Mouse (Mus musculus) left cerebral cortex, postnatal 36 days (tissue): ENCODE measurements around the gene Gnb2. TPM values are rescaled to one million over a fixed set of nuclear protein-coding genes. Genes with fewer than 3 reads are reported as not detected.

Source experiments
- DNase-seq, 2 experiments: peaks; one replicate each; pipeline ENCODE4 v3.0.0; 2021 to 2022; ENCODE audit warnings: low spot score in 2 of 2, mixed read lengths in 1 of 2
- intact Hi-C: fragments of 180-260 bp; cut with DNase I; formaldehyde crosslinking; loops from one replicate; pipeline ENCODE4 v1.15.1; 2025
- total RNA-seq, 2 experiments: library from RNA; stranded (reverse); gene quantifications; 2 replicates each; pipeline ENCODE4 v1.2.3; 2021

Gnb2 gene
- 100 to 1,000 TPM; 582 to 667 TPM for total RNA-seq

GRCm38 (mm10) chr5:137533117-137533827 lies at the start of gene Gnb2, which contains the start of gene Epo:
TSS of gene Gnb2 (minus strand) at chr5:137533510.
TSS of gene Epo (minus strand) at chr5:137533242.
- DNase-seq: peak; percentile 95 to 96
- intact Hi-C loops: loop anchor here (2.0 to 5.0 kb wide), 5 partner anchors 20 to 214 kb away; partner anchors contain the start of genes Actl6b, Mospd3, Pop7 and Tsc22d4

- intact Hi-C loops: loop anchor here (5.0 kb wide), 1 partner anchor 50 kb away; the partner anchor contains the start of genes Epo and Gnb2
- DNase-seq: no peak
Observed at GRCm38 (mm10) chr5:137582702-137583101, 49.4 kb upstream of the Gnb2 start.

- intact Hi-C loops: loop anchor here (5.0 kb wide), 1 partner anchor 48 kb away; the partner anchor contains the start of genes Epo and Gnb2
- DNase-seq: no peak
Observed at GRCm38 (mm10) chr5:137580246-137580645, 46.9 kb upstream of the Gnb2 start.

- DNase-seq: peak; percentile 63 to 64
- intact Hi-C loops: no loop called here
Observed at GRCm38 (mm10) chr5:137574470-137574901, 41.2 kb upstream of the Gnb2 start.

- DNase-seq: no peak
- intact Hi-C loops: no loop called here
Observed at GRCm38 (mm10) chr5:137570691-137571586, 37.6 kb upstream of the Gnb2 start.

- DNase-seq: no peak
- intact Hi-C loops: no loop called here
Observed at GRCm38 (mm10) chr5:137570181-137570580, 36.9 kb upstream of the Gnb2 start.

- intact Hi-C loops: no loop called here
- no peak for DNase-seq
Observed at GRCm38 (mm10) chr5:137569665-137570064, 36.4 kb upstream of the Gnb2 start, which contains the start of gene Tfr2. TSS of gene Tfr2 (plus strand) at chr5:137569840.

GRCm38 (mm10) chr5:137569031-137569430 lies 35.7 kb upstream of the Gnb2 start:
- no peak for DNase-seq
- intact Hi-C loops: no loop called here

GRCm38 (mm10) chr5:137568223-137568798 lies 35.0 kb upstream of the Gnb2 start:
- no peak for DNase-seq
- intact Hi-C loops: no loop called here

GRCm38 (mm10) chr5:137566416-137566815 lies 33.1 kb upstream of the Gnb2 start:
- intact Hi-C loops: no loop called here
- no peak for DNase-seq

GRCm38 (mm10) chr5:137565744-137566143 lies 32.4 kb upstream of the Gnb2 start:
- no peak for DNase-seq
- intact Hi-C loops: no loop called here

GRCm38 (mm10) chr5:137562965-137563364 lies 29.7 kb upstream of the Gnb2 start:
- DNase-seq: peak; percentile 49 to 62
- intact Hi-C loops: no loop called here

GRCm38 (mm10) chr5:137561556-137561955 lies 28.2 kb upstream of the Gnb2 start:
- intact Hi-C loops: no loop called here
- DNase-seq: no peak

GRCm38 (mm10) chr5:137553898-137554297 lies 20.6 kb upstream of the Gnb2 start:
- DNase-seq: peak in 1 of 2 experiments; percentile 9
- intact Hi-C loops: loop anchor here (2.0 kb wide), 1 partner anchor 21 kb away; the partner anchor contains the start of genes Epo and Gnb2

GRCm38 (mm10) chr5:137553411-137553837 lies 20.1 kb upstream of the Gnb2 start, which contains the start of gene Actl6b:
TSS of gene Actl6b (plus strand) at chr5:137553517.
- intact Hi-C loops: loop anchor here (2.0 kb wide), 1 partner anchor 21 kb away; the partner anchor contains the start of genes Epo and Gnb2
- peak; percentile 89 to 91 for DNase-seq

- no peak for DNase-seq
- intact Hi-C loops: loop anchor here (2.0 kb wide), 1 partner anchor 20 kb away; the partner anchor contains the start of genes Epo and Gnb2
Observed at GRCm38 (mm10) chr5:137553000-137553399, 19.7 kb upstream of the Gnb2 start.

- intact Hi-C loops: no loop called here
- DNase-seq: no peak
Observed at GRCm38 (mm10) chr5:137551119-137551518, 17.8 kb upstream of the Gnb2 start.

GRCm38 (mm10) chr5:137549840-137550239 lies 16.5 kb upstream of the Gnb2 start:
- DNase-seq: no peak
- intact Hi-C loops: no loop called here

GRCm38 (mm10) chr5:137545596-137545995 lies 12.3 kb upstream of the Gnb2 start:
- no peak for DNase-seq
- intact Hi-C loops: no loop called here
